8 mouse cellular contexts compared by ENCODE assay signal in genomic region chr9:92249447-92249852, GRCm38 (mm10). TPM values are rescaled to one million over a fixed set of nuclear protein-coding genes. Genes with fewer than 3 reads are reported as not detected.
DNase-seq lines count a peak whose midpoint lies in the region; ATAC-seq and TF ChIP-seq lines count a peak whose summit lies in the region.

Gene Plscr1, plus strand, starts transcription at chr9:92249750.

- H3K9me3 ChIP-seq in G1E (replicated peaks), result no peaks in the 10 kb centered on the region
- H3K9me3 ChIP-seq in limb, embryonic 14.5 days (ENCODE audit: control insufficient read depth, low read length), result no peaks in the 10 kb centered on the region

- peak within 1 kb of the TSS; percentile 67 for H3K9ac ChIP-seq in limb, embryonic 14.5 days (ENCODE audit: low read depth, low read length, severe bottlenecking)

- H3K4me3 ChIP-seq in G1E (ENCODE audit: low read depth, low read length), result peak within 1 kb of the TSS; percentile 88
- H3K4me3 ChIP-seq in limb, embryonic 14.5 days (replicated peaks; ENCODE audit: low read length), result peak within 1 kb of the TSS; percentile 58
- peak within 1 kb of the TSS; percentile 99 for H3K4me3 ChIP-seq in small intestine, adult 2 months (ENCODE audit: low read depth, low read length)

- no peak for TF ChIP-seq CTCF in G1E (IDR thresholded peaks at IDR 0.05; ENCODE audit: low read depth, low read length)
- no peak for TF ChIP-seq CTCF in small intestine, adult 2 months (IDR thresholded peaks at IDR 0.05; ENCODE audit: extremely low read depth, insufficient read length, insufficient replicate concordance, low read depth, low read length)

- no peak for DNase-seq in adrenal gland, adult 8-10 months
- DNase-seq in adrenal gland, postnatal 14 days, result no peak
- DNase-seq in G1E (ENCODE audit: low spot score), result no peak
- DNase-seq in forelimb bud, embryonic 11.5 days (ENCODE audit: low read depth, low spot score), result peak; percentile 8
- DNase-seq in limb, embryonic 14.5 days (ENCODE audit: low spot score), result no peak
- DNase-seq in urinary bladder, postnatal 36 days (ENCODE audit: low spot score in 2 of 2), result no peak
- DNase-seq in B cell, adult 2 months, result no peak

- no peak for TF ChIP-seq POLR2A in limb, embryonic 14.5 days (IDR thresholded peaks at IDR 0.05; ENCODE audit: borderline replicate concordance, extremely low read depth, insufficient read depth, insufficient read length)
- TF ChIP-seq POLR2A in small intestine, adult 2 months (IDR thresholded peaks at IDR 0.05; ENCODE audit: low read depth, low read length), result no peak

- WGBS in limb, embryonic 14.5 days, result 27% methylated on average over 7 of the region's 7 CpGs
- 47% methylated on average over 7 of the region's 7 CpGs for whole genome bisulfite sequencing in small intestine, adult 2 months

- ATAC-seq in G1E (ENCODE audit: extremely low read depth, insufficient number of reproducible peaks, low FRiP score, poor library complexity, severe bottlenecking), result no peak
- no peak for ATAC-seq in limb, embryonic 14.5 days (ENCODE audit: low FRiP score, low read depth)

- H3K4me1 ChIP-seq in G1E (ENCODE audit: insufficient read depth, low read depth, low read length), result peaks cover 39% of the 10 kb centered on the region
- H3K4me1 ChIP-seq in limb, embryonic 14.5 days (ENCODE audit: control insufficient read depth, insufficient read depth, low read length), result peaks cover 6% of the 10 kb centered on the region
- peaks cover 2% of the 10 kb centered on the region; the same call in 1 of the 2 replicates for H3K4me1 ChIP-seq in small intestine, adult 2 months (ENCODE audit: control insufficient read depth, insufficient read depth, insufficient read length, low read length)

- peak within 1 kb of the TSS; percentile 64 for H3K4me2 ChIP-seq in limb, embryonic 14.5 days (replicated peaks; ENCODE audit: low read depth, low read length, severe bottlenecking)

- H3K36me3 ChIP-seq in G1E (replicated peaks), result peaks cover 11% of the 10 kb centered on the region
- H3K36me3 ChIP-seq in limb, embryonic 14.5 days (ENCODE audit: control insufficient read depth, insufficient read depth, low read length), result no peaks in the 10 kb centered on the region
- no peaks in the 10 kb centered on the region for H3K36me3 ChIP-seq in small intestine, adult 2 months (ENCODE audit: control insufficient read depth, insufficient read depth, low read length)

- H3K27ac ChIP-seq in limb, embryonic 14.5 days (replicated peaks; ENCODE audit: low read depth, low read length), result peak within 1 kb of the TSS; percentile 80
- peak within 1 kb of the TSS; percentile 100 for H3K27ac ChIP-seq in small intestine, adult 2 months (ENCODE audit: insufficient read depth, low read depth, low read length)

- H3K27me3 ChIP-seq in G1E (ENCODE audit: insufficient read depth, low read length), result no peaks in the 10 kb centered on the region
- H3K27me3 ChIP-seq in limb, embryonic 14.5 days (ENCODE audit: control insufficient read depth, insufficient read depth, low read length), result no peaks in the 10 kb centered on the region
- no peaks in the 10 kb centered on the region for H3K27me3 ChIP-seq in small intestine, adult 2 months (ENCODE audit: control insufficient read depth, insufficient read depth, low read length)

RNA-seq across cellular contexts. Expression of gene Plscr1, which starts in this region (rescaled TPM):
- total RNA-seq in adrenal gland, adult 8-10 months (2022), result 10 to 100 TPM; 10.7 to 13.7 (median 11.2) TPM
- 8.5 and 11.5 TPM in 2 replicates for total RNA-seq in adrenal gland, postnatal 14 days (2021)
- 76.7 and 80.3 TPM in 2 replicates for total RNA-seq in G1E (2014; fragmentation: Nextera tagmentation)
- 146 and 180 TPM in 2 replicates for total RNA-seq in G1E (2017)
- polyA plus RNA-seq in G1E (2012), result 124 and 157 TPM in 2 replicates
- 8.7 and 9.4 TPM in 2 replicates for polyA plus RNA-seq in limb, embryonic 14.5 days (2012; rRNA removed)
- 13.1 and 13.6 TPM in 2 replicates for polyA plus RNA-seq in limb, embryonic 14.5 days (2014; fragmentation: Nextera tagmentation; extraction: Ambion mirVana)
- polyA plus RNA-seq in small intestine, adult 2 months (2012; rRNA removed), result 8.1 and 14.0 TPM in 2 replicates
